Mouse (Mus musculus): ENCODE results near the gene Pax2. TPM values are rescaled to one million over a fixed set of nuclear protein-coding genes. Genes with fewer than 3 reads are reported as not detected.

Pax2 gene
- total and polyA plus RNA-seq, 3 experiments, result not detected

DNA sequence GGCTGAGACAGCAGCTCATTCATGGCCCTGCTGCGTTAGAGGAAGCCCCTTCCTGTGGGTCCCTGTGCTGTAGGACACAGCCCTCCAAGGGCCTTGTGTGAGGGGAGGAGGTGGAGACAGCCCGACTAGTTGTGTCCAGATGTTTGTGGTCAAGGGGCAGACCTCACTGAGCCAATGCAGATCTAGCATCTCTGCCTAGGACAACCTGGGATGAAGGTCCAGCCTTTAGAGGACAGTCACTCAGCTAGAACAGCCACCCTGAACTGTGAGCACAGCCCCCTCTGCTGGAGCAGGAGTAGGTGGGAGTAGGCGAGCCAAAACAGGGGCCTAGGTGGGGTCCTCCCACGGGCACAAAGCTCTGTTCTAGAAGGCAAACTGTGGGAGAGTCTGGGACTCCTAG, 70.0 kb downstream of the Pax2 start:
- peak in 1 of 2 experiments; percentile 55; a peak in 2 of 4 replicates for TF ChIP-seq CTCF (conservative IDR thresholded peaks at IDR 0.05 in 1 of 2, IDR thresholded peaks at IDR 0.05 in 1 of 2; ENCODE audit: low read depth in 2 of 2, low read length in 2 of 2)
- TF ChIP-seq JUND (conservative IDR thresholded peaks at IDR 0.05; ENCODE audit: low read depth, low read length), result no peak
- TF ChIP-seq SMC3 (IDR thresholded peaks at IDR 0.05; ENCODE audit: low read depth, low read length), result peak; percentile 47
- no peak for TF ChIP-seq MEF2A (IDR thresholded peaks at IDR 0.05; ENCODE audit: borderline replicate concordance, low read depth, low read length)
- TF ChIP-seq TBP (conservative IDR thresholded peaks at IDR 0.05; ENCODE audit: low read depth, low read length), result no peak
- peak; percentile 51 for TF ChIP-seq RAD21 (IDR thresholded peaks at IDR 0.05; ENCODE audit: low read depth, low read length)
- DNase-seq (ENCODE audit: extremely low read depth), result no peak
- peaks cover 6 to 31% of the 10 kb centered on the region in 2 experiments for H3K4me1 ChIP-seq (ENCODE audit: control insufficient read depth in 1 of 2, insufficient read depth in 2 of 2)
- in situ Hi-C loops (cut with MboI; ENCODE audit: low pct_ligation_motif_present, low pct_unique_long_range_greater_than_20kb, low sequenced_read_pairs) (no loop called here), dilution Hi-C loops (cut with MboI; ENCODE audit: extremely low pct_ligation_motif_present, extremely low pct_unique_long_range_greater_than_20kb, low sequenced_read_pairs) (no loop called here)
- H3K9ac ChIP-seq (ENCODE audit: insufficient read depth, low read depth), result no peak overlapping the region
- H3K27ac ChIP-seq (ENCODE audit: insufficient read depth, low read depth), result no peak overlapping the region
- no peaks in the 10 kb centered on the region for H3K36me3 ChIP-seq (replicated peaks in 1 of 2; ENCODE audit: control insufficient read depth in 1 of 2, insufficient read depth in 1 of 2, low read length in 1 of 2)
- H3K4me2 ChIP-seq (ENCODE audit: insufficient read depth, low read depth, poor library complexity, severe bottlenecking), result no peak overlapping the region
- H3K79me2 ChIP-seq (replicated peaks; ENCODE audit: control insufficient read depth, extremely low read depth, insufficient read depth, poor library complexity, severe bottlenecking), result no peaks in the 10 kb centered on the region
- H3K4me3 ChIP-seq (replicated peaks in 1 of 3; ENCODE audit: low read depth in 2 of 3, low read length in 2 of 3, poor library complexity in 1 of 3), result no peak overlapping the region
- H3K9me3 ChIP-seq (replicated peaks; ENCODE audit: low read length), result no peaks in the 10 kb centered on the region
- peaks cover 7% of the 10 kb centered on the region for H3K27me3 ChIP-seq (replicated peaks)

DNA sequence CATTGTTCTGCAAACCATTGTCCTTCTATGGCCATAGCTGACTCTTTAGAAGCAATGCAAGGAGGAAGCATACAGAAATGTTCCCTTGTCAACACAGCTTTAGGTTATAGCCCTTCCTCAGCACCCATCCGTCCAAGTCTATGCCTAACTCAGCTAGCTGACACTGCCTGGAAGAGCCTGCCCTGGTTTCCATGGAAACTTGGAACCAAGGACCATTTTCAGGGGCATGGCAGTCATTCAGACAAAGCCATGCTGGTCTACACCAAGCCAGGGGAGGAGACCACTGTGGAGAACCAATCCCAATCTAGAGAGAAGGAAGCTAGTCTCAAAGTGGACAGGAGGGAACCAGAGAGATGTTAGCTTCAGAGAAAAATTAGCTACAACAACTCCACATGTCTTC, 77.5 kb downstream of the Pax2 start:
- no peak overlapping the region for H3K4me2 ChIP-seq (ENCODE audit: insufficient read depth, low read depth, poor library complexity, severe bottlenecking)
- in situ Hi-C loops (cut with MboI; ENCODE audit: low pct_ligation_motif_present, low pct_unique_long_range_greater_than_20kb, low sequenced_read_pairs) (no loop called here), dilution Hi-C loops (cut with MboI; ENCODE audit: extremely low pct_ligation_motif_present, extremely low pct_unique_long_range_greater_than_20kb, low sequenced_read_pairs) (no loop called here)
- peaks cover 17% of the 10 kb centered on the region for H3K9me3 ChIP-seq (replicated peaks; ENCODE audit: low read length)
- no peak overlapping the region for H3K9ac ChIP-seq (ENCODE audit: insufficient read depth, low read depth)
- H3K4me3 ChIP-seq (replicated peaks in 1 of 3; ENCODE audit: low read depth in 2 of 3, low read length in 2 of 3, poor library complexity in 1 of 3), result no peak overlapping the region
- no peaks in the 10 kb centered on the region for H3K36me3 ChIP-seq (replicated peaks in 1 of 2; ENCODE audit: control insufficient read depth in 1 of 2, insufficient read depth in 1 of 2, low read length in 1 of 2)
- no peaks in the 10 kb centered on the region for H3K79me2 ChIP-seq (replicated peaks; ENCODE audit: control insufficient read depth, extremely low read depth, insufficient read depth, poor library complexity, severe bottlenecking)
- H3K27me3 ChIP-seq (replicated peaks), result peaks cover 54% of the 10 kb centered on the region
- H3K27ac ChIP-seq (ENCODE audit: insufficient read depth, low read depth), result no peak overlapping the region
- DNase-seq (ENCODE audit: extremely low read depth), result no peak
- TF ChIP-seq CHD2 (IDR thresholded peaks at IDR 0.05; ENCODE audit: low read length) (no peak), GABPA (IDR thresholded peaks at IDR 0.05; ENCODE audit: insufficient replicate concordance, low read depth, low read length) (no peak), MEF2A (IDR thresholded peaks at IDR 0.05; ENCODE audit: borderline replicate concordance, low read depth, low read length) (no peak), JUN (IDR thresholded peaks at IDR 0.05; ENCODE audit: insufficient read depth, low read depth, low read length) (no peak), POLR2A (IDR thresholded peaks at IDR 0.05; ENCODE audit: low read depth, low read length) (no peak)
- H3K4me1 ChIP-seq (ENCODE audit: control insufficient read depth in 1 of 2, insufficient read depth in 2 of 2), result peaks cover 5 to 14% of the 10 kb centered on the region in 2 experiments; a peak in 3 of 4 replicates

DNA sequence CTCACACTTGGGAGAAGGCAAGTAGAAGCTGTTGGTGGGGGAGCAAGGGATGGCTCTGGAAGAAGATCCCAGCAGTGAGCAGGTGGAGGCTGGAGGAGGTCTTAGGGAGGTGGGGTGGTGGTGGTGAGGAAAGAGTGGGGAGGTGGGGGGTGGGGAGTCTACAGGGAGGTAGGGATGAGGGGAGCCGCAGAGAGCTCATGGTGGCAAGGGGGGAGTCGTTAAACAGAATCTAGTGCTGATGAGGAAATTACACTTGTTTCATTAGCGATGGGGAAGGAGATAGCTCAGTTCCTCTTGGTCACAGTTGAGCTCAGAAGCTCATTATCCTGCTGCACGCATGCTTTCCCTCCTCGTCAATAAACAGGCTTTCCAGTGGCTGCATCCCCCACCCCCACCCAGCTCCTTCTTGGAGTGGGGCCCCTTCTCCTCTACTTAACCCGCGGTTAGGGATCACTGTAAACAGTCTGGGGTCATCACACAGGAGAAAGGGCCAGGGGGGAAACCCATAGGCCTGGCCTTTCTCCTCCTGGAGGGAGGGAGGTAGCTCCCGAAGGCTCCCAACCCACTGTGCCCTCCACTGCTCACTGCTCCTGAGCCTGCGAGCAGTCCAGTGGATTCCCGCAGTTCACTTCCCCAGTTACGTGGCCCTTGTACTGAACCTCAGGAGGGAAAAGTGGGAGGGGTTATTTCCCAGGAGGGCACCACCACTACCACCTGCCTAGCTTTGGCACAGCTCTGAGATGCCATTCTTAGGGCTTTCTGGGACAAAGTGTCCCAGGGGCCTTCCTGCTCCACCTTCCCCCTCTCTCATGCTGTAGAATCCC, 78.6 kb downstream of the Pax2 start:
- Histone ChIP-seq H3K9me3 (replicated peaks; ENCODE audit: low read length) (peaks cover 17% of the 10 kb centered on the region), H3K4me3 (replicated peaks in 1 of 3; ENCODE audit: low read depth in 2 of 3, low read length in 2 of 3, poor library complexity in 1 of 3) (no peak overlapping the region), H3K36me3 (replicated peaks in 1 of 2; ENCODE audit: control insufficient read depth in 1 of 2, insufficient read depth in 1 of 2, low read length in 1 of 2) (no peaks in the 10 kb centered on the region), H3K79me2 (replicated peaks; ENCODE audit: control insufficient read depth, extremely low read depth, insufficient read depth, poor library complexity, severe bottlenecking) (no peaks in the 10 kb centered on the region), H3K9ac (ENCODE audit: insufficient read depth, low read depth) (no peak overlapping the region), H3K4me2 (ENCODE audit: insufficient read depth, low read depth, poor library complexity, severe bottlenecking) (no peak overlapping the region), H3K27me3 (replicated peaks) (peaks cover 65% of the 10 kb centered on the region), H3K4me1 (ENCODE audit: control insufficient read depth in 1 of 2, insufficient read depth in 2 of 2) (peaks cover 5 to 14% of the 10 kb centered on the region in 2 experiments; a peak in 3 of 4 replicates), H3K27ac (ENCODE audit: insufficient read depth, low read depth) (no peak overlapping the region)
- dilution Hi-C loops (cut with MboI; ENCODE audit: extremely low pct_ligation_motif_present, extremely low pct_unique_long_range_greater_than_20kb, low sequenced_read_pairs), result no loop called here
- in situ Hi-C loops (cut with MboI; ENCODE audit: low pct_ligation_motif_present, low pct_unique_long_range_greater_than_20kb, low sequenced_read_pairs), result no loop called here
- no peak for DNase-seq (ENCODE audit: extremely low read depth)
- TF ChIP-seq TCF12 (IDR thresholded peaks at IDR 0.05; ENCODE audit: low read depth, low read length) (no peak), UBTF (IDR thresholded peaks at IDR 0.05; ENCODE audit: low read depth, low read length) (no peak), TBP (conservative IDR thresholded peaks at IDR 0.05; ENCODE audit: low read depth, low read length) (no peak), PAX5 (IDR thresholded peaks at IDR 0.05; ENCODE audit: low read length) (no peak), POLR2A (IDR thresholded peaks at IDR 0.05; ENCODE audit: low read depth, low read length) (no peak), ZMIZ1 (IDR thresholded peaks at IDR 0.05; ENCODE audit: low read depth, low read length) (no peak), MAZ (IDR thresholded peaks at IDR 0.05; ENCODE audit: low read depth, low read length) (no peak), GABPA (IDR thresholded peaks at IDR 0.05; ENCODE audit: insufficient replicate concordance, low read depth, low read length) (no peak), CHD2 (IDR thresholded peaks at IDR 0.05; ENCODE audit: low read length) (no peak), USF2 (conservative IDR thresholded peaks at IDR 0.05; ENCODE audit: low read depth, low read length) (no peak), JUND (conservative IDR thresholded peaks at IDR 0.05; ENCODE audit: low read depth, low read length) (no peak), IRF4 (IDR thresholded peaks at IDR 0.05; ENCODE audit: low read depth, low read length) (no peak), ELF1 (IDR thresholded peaks at IDR 0.05; ENCODE audit: low read depth, low read length) (no peak), SIN3A (IDR thresholded peaks at IDR 0.05; ENCODE audit: low read length) (no peak)

All from CH12.LX (cell line).